Mouse (Mus musculus) frontal cortex, postnatal 10 days (tissue): ENCODE data around the gene Pkp4.
"Not testable (repeated sequence)": the region's sequence is repeated elsewhere in the genome, so short reads cannot be mapped to it uniquely, and the experiment has no call there.

Source experiments
- DNase-seq, 2 experiments: peaks; one replicate each; pipeline ENCODE4 v3.0.0; 2022; ENCODE audit warnings: low spot score in 2 of 2, mixed read lengths in 1 of 2

The Pkp4 gene

DNA sequence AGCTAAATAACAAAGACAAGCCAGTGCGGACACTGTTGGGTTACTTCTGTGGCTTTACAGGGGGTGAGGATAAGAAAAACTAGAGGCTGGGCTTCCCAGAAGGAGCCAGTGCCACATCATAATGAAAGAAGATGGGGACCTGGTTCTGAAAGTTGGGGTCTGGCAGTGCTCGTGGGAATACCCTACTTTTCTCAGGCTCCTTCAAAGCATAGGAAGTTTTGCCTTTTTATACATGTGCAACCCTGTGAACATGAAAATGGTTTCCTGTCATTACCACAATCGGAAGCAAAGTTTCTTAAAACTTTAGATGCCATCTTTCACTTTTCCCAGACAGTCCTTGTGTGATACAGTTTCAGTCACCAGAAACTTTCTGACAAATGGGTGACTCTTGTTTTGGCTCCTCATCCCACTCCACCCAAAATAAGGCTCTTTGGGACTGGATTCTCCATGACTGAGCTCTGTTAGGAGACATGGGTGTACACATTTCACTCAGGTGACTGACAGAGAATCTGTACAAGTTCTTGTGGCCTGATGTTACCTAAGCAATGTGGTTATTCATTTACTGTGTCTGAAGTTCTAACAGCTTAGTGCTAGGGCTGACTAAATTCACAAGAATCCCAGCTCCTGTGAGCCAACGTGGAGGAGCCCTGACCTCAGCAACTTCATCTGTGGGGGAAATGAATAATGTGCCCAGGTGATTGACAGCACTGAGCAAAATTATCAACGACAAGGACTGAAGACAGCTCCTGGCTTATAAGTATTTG, 179.3 kb downstream of the Pkp4 start:
- no peak for DNase-seq

DNA sequence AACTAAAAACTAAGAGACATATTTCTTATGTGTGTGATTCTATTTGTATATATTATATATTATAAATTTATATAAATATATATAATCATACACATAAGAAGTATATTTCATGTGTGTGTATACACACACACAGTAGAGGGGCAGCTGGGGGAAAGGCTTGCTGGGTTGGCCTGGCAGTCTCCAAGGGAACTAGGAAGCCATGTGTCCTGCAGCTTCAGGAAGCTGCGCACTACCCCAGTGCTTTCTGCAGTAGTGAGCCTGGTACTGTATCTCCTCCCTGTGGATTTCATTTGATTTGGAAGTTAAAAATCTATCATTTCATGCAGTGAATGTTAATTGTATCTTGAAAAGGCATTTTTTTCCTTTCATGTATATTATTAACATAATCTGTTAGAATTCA, 180.2 kb downstream of the Pkp4 start:
- no peak for DNase-seq

- no peak for DNase-seq
These were observed 182.1 kb downstream of the Pkp4 start for GRCm38 (mm10) chr2:59342591-59343210.

DNA sequence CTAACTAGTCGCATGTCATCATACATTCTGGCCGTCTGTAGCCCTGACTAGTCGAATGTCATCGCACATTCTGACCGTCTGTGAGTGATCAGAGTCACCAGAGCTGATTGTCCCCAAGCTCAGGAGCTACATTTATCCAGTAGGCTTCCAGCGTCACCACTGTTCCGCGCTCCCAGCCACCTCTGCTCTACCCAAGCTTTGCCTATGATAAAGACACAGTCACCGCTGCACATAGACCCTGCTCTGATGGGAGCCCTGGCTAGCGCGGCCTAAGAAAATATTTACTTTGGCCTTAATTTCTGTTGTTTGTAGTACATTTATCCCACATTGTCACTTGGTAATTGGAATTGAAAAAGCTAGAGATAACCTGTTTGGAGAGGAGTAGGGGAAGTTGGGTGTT, 183.2 kb downstream of the Pkp4 start:
- no peak for DNase-seq

- DNase-seq = no peak
These were observed 184.0 kb downstream of the Pkp4 start for GRCm38 (mm10) chr2:59344699-59345098.

GRCm38 (mm10) chr2:59345141-59345839, 184.6 kb downstream of the Pkp4 start:
- DNase-seq = no peak

- DNase-seq = no peak
These were observed 185.8 kb downstream of the Pkp4 start for GRCm38 (mm10) chr2:59346443-59346842.

DNA sequence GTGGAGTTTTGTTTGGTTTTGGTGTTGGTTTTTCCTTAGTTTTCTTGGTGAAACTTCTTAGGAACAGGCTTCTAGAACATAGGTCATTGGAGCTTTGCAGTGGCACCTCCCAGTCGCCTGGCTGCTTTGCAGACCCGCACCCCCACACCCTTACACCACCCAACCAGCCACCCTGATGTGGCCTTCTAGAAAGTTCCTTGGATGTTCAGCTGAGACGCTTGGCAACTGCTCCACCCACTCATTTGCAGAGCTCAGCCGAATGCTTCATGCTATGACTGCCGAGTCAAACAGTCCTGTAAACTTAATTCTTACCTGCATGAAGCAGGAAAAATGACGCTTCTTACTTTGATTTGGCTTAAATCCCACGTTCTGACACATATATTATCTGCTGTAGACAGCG, 187.9 kb downstream of the Pkp4 start:
- DNase-seq = no peak

DNA sequence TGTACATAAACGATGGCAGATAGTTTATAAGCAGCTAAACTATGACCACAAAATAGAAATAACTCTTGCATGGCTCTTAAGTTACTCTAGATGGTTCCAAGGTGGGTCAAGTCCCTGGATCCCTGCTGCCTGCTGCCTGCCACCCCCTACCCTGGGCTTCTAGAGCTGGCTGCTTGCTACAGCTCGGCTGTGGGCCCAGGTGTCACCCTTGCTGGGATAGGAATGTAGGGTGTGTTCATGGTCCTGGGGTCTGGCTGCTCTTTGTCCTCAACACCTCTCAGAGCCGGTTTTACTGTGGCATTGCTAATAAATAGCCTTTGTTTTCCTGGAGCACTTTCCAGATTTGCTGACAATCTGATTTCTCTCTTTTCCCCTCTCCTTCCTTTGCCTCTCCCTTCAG, 189.4 kb downstream of the Pkp4 start:
- no peak for DNase-seq

DNA sequence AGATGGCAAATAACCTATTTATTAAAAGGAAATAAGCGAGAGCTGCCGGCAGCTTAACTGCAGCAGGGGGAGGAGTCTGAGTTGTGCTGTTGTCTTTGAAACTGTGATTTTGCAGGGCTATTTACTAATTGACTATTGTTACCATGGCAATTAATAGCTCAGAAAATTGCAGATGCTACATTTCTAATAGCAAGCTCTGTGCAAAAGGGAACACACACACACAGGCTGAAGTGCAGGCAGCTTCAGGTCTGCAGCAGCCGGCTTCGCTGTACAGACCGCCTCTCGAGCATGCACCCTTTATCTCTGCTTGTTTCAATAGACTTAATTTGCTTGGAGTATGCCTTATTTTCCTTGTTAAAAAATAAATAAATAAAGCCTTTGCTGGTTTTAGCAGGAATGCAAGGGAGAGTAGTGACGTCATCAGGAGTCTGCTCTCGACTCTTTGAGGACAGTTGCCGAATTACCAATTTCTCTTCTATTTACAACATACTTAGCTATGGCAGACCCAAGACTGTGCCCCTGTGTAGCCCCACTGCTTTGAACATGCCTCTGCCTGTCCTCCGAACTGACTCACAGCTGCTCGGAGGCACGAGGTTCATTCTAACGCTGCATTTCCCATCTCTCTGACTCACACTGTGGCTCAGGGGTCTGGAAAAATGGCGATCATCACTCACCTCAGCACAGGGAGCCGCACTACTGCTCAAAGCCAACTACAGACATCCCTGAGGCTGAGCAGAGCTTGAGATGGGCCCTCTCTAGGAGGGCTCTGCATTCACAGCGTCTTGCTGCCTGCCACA, 190.9 kb downstream of the Pkp4 start:
- DNase-seq = no peak

- DNase-seq = no peak
These were observed 193.2 kb downstream of the Pkp4 start for GRCm38 (mm10) chr2:59353821-59354220.

DNA sequence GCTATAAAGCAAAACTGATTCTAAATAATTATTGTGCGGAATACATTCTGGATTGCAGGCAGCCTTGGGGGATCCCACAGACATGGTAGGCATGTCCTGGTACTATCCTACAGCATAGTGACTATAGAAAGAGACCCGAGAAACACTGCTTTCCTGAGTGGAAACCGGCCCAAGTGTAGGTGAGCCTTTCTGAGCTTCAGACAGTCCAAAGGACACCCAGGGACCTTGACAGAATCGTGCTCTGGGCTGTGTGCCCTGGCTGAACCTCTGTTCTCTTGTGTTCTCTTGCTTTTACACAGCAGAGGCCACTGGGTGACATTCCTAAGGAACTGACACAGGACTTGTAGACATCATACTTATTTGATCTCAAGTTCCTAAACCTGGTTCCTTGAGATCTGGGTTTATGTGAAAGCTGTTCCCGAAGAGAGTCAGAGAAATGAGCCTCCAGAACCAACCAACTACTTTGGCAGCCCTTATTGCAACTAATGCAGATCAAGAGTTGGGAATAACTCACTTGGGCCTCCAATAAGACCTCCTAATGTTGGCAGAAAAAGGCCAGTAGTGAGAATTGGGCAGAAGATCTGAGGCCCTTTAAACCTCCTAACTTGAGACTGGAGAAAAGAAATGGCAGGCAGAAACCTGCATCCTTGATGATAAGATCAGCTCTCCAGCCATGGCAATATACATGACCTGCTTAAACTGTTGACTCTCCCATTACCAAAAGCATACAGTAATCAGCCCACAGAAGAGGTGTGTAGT, 195.1 kb downstream of the Pkp4 start:
- no peak for DNase-seq

DNA sequence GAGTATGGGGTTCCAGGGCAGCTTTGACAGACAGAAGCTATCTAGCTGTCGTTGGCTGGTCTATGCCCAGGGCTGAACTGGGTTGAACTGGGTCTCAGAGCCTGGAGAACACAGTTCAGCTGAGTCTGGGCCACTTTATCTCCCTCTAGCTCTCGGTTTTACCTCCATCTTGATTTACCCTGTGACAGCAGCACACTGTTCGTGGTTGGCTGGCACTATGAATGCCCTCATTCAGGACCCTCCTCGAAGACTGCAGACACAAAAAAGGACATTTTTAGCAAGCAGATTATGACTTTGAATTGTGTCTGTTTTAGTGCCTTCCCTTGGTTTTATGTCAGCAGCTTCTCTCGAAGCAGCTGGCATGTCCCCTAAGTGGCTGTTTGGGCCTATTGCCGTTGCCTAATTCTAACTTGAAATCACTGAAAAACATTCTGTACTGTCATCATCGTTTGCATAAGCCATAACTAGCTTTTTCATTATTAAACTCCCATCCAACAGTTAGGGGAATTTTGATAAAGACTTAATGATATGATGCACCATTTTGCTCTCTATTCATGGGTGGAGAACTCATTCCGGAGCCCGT, 199.2 kb downstream of the Pkp4 start:
- no peak for DNase-seq

- no peak for DNase-seq
These were observed 200.7 kb downstream of the Pkp4 start for GRCm38 (mm10) chr2:59361350-59361780.

DNA sequence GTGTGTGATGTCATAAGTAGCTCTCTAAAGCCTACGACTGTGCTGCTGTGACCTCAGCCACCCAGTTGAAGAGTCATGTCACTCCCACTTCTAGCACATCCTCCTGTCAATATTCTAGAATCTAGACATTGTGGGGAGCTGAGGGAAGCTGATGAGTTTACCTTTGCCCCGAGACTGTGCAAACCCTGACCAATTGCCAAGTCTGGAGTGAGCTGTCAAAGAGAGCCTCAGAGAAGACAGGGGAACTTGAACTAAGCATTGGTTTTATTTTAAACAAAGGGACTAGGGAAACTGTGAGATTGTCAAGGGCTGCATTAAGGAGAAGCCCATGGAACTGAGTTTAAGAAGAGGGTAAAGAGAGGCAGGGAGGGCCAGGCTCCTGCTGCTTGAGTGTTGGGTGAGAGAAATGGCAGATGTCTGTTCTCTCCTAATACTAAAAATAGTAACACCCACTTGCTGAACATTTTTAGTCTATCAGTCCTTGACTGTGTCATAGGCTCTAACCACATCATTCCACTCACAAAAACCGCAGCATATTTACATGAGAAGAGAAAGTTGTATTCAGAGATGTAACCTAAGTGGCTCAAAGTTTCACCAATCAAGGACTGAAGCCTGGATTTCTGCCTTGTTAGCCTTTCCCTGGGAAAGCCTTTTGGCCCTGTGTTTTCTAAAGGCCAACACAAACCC, 203.6 kb downstream of the Pkp4 start:
- DNase-seq = no peak

DNA sequence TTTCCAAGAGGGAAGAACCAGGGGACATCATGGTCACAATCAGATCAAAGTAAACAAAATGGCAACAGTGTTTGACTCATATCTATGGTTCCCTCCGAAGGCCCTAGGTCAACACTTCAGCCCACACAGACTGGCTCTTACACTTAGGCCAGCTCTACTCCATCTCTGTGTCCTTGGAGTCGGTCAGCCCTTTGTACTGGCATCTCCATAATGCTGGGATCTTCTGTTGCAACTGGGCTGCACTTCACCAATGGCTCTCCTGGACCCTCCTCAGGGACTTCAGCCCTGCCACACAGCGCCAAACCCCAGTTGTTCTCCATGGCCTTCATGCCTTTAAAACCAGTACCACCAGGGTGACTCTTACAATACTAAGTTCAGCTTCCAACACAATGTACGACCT, 206.5 kb downstream of the Pkp4 start:
- DNase-seq = no peak

DNA sequence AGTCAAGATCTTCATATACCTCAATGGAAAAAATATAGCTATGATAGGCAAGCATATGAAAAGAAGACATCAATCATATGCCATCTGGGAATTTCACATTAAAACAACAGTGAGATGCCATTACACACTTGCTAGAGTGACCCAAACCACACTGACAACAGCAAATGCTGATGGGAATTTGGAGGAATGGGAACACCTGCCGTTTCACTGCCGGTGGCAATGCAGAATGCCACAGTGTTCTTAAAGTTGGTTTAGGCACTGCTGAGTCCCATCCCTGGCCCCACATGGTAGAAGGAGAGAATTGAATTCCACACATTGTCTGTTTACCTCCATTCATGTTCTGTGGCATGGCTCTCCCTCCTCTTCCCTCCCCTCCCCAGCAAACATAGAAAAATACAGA, 212.5 kb downstream of the Pkp4 start:
- DNase-seq = no peak

- DNase-seq = no peak
These were observed 217.4 kb downstream of the Pkp4 start for GRCm38 (mm10) chr2:59378096-59378495.

GRCm38 (mm10) chr2:59378861-59379260, 218.2 kb downstream of the Pkp4 start:
- not testable (repeated sequence) for DNase-seq

DNA sequence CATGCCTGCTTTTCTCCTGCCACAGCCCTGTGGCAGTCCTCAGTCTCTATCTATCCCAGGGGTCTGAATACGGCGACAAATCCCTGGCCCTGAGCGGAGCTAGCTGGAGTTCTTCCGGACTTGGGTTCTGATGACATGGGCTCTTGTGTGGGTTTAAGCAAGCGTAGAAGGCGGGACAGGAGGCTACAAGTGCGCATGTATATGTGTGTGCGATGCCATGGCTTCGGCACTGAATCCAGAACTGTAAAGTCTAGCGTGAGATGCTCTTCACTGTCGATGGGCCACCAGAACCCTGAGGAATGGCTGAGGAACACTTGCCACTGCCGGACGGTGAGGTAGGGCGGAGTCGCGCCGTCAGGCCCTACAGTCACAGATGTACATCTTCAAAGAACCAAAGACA, 222.6 kb downstream of the Pkp4 start:
- DNase-seq = no peak
